Mouse (Mus musculus) megakaryocyte, embryonic 14.5 days (primary cell): ENCODE measurements around the gene Wdr93. TPM values are rescaled to one million over a fixed set of nuclear protein-coding genes. Genes with fewer than 3 reads are reported as not detected.

Experiments used
- H3K27me3 ChIP-seq: replicated peaks from 2 replicates; pipeline ENCODE3; 2012; ENCODE audit warnings: inconsistent platforms
- H3K36me3 ChIP-seq: replicated peaks from 2 replicates; pipeline ENCODE3; 2012; ENCODE audit warnings: low read length, inconsistent platforms, mixed read lengths
- H3K4me1 ChIP-seq: 2 replicates; pipeline ENCODE4 v1.6.1; 2012; ENCODE audit warnings: inconsistent platforms
- H3K4me3 ChIP-seq: replicated peaks from 2 replicates; pipeline ENCODE3; 2012; ENCODE audit warnings: moderate library complexity, mild to moderate bottlenecking, inconsistent platforms
- H3K9me3 ChIP-seq: 2 replicates; pipeline ENCODE4 v1.6.1; 2012; ENCODE audit warnings: inconsistent platforms
- FLI1 ChIP-seq: IDR thresholded peaks from 2 replicates; pipeline ENCODE4 v1.6.1; 2012; ENCODE audit warnings: low read length, inconsistent platforms, mixed read lengths
- GATA1 ChIP-seq: IDR thresholded peaks from 3 replicates; pipeline ENCODE4 v1.6.1; 2012; ENCODE audit warnings: mixed read lengths, low read length, inconsistent platforms, borderline replicate concordance
- polyA plus RNA-seq: library from polyadenylated mRNA; stranded (reverse); fragments of >175 nt; gene quantifications from 2 replicates; pipeline ENCODE4 v1.2.3, GENCODE M21; 2012; ENCODE audit warnings: low replicate concordance; ENCODE audit not compliant: insufficient read depth

Wdr93 gene
- polyA plus RNA-seq, 1 experiment: not detected

DNA sequence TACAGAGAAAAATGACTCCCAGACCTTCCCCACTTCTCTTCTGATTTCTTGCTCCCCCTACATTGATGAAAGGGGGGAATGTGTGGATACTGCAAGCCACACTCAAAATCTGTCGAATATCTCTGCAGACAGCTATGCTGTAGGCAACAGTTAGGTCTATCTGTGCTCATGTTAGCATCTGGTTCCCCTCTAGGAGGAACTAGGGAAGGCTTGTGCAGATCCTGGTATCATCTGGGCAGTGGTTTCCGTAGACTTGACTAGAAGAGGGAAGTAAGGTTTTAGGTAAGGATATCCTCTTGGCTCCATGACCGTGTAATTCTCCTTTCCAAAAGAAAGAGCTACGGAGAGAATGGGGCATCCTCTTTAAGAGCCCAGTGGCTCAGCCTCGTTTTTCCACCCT, 1.6 kb downstream of the Wdr93 start:
- Histone ChIP-seq H3K36me3 (no peaks in the 10 kb centered on the region), H3K4me1 (peaks cover 24% of the 10 kb centered on the region), H3K27me3 (peaks cover 20% of the 10 kb centered on the region), H3K9me3 (no peaks in the 10 kb centered on the region), H3K4me3 (no peak overlapping the region)
- TF ChIP-seq GATA1: no peak
- TF ChIP-seq FLI1: no peak

DNA sequence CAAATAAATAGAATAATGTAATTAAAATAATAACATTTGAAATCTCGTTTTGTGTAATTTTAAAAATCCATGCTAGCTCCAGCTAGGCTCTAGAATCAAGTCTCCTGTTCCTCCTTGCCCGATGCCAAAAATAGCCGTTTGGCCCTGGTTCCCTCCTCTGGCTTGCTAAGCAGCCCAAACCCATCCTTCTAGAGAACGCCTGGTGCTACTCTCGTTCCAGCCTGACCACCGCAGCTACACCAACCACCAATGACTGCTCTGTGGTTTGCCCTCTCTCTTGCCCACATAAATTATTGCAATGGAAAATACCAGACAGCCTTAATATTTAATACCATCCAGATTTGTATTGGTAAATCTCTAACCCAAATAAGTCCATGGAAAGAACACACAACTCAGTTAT, 4.7 kb downstream of the Wdr93 start:
- Histone ChIP-seq H3K27me3 (peaks cover 23% of the 10 kb centered on the region), H3K36me3 (no peaks in the 10 kb centered on the region), H3K4me3 (no peak overlapping the region), H3K9me3 (no peaks in the 10 kb centered on the region), H3K4me1 (peaks cover 18% of the 10 kb centered on the region)
- TF ChIP-seq FLI1: no peak
- no peak for TF ChIP-seq GATA1

DNA sequence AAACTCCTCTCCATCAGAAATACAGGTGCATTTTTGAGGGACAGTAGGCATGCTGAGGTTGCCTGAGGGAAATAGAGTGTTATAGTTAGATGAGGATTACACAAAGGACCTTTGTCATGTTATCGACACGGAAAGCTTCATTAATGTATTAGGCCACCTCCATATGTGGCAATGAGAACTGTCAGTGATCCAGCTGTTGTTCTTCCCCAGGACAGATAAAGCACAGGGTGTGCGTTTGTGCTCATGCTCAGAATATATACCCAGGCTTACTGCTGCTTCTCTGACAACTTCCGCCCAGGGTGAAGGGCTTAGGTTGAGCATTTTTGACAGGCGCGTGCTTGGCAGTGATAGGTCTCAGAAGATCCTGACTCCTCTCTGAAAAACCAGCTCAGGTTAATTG, 6.5 kb downstream of the Wdr93 start:
- TF ChIP-seq GATA1: no peak
- Histone ChIP-seq H3K9me3 (0 out of 2 replicates have a peak, but pooled peaks cover 3% of the 10 kb centered on the region), H3K27me3 (peaks cover 27% of the 10 kb centered on the region), H3K4me3 (no peak overlapping the region), H3K4me1 (peaks cover 5% of the 10 kb centered on the region), H3K36me3 (no peaks in the 10 kb centered on the region)

DNA sequence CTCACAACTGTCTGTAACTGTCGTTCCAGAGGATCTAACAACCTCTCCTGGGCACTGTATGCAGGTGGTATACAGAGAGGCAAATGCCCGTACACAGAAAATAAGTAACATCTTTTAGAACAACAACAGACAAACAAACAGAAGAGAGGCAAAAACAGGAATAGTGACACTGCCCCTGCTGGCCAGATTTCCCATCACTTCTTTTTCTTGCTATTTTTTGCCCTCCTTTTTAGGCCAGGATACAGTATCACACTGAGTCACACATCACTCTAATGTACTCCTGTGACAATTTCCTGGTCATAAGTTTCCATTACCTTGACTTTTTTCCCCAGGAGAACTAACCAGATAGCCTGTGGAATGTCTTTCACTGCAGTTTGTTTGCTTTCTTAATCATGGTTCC, 13.4 kb downstream of the Wdr93 start:
- 0 out of 2 replicates have a peak, but pooled peaks cover 3% of the 10 kb centered on the region for H3K9me3 ChIP-seq
- TF ChIP-seq FLI1 (no peak), GATA1 (no peak)
- no peak overlapping the region for H3K4me3 ChIP-seq
- no peaks in the 10 kb centered on the region for H3K36me3 ChIP-seq
- no peaks in the 10 kb centered on the region; the same call in 1 of the 2 replicates for H3K4me1 ChIP-seq
- peaks cover 36% of the 10 kb centered on the region for H3K27me3 ChIP-seq

DNA sequence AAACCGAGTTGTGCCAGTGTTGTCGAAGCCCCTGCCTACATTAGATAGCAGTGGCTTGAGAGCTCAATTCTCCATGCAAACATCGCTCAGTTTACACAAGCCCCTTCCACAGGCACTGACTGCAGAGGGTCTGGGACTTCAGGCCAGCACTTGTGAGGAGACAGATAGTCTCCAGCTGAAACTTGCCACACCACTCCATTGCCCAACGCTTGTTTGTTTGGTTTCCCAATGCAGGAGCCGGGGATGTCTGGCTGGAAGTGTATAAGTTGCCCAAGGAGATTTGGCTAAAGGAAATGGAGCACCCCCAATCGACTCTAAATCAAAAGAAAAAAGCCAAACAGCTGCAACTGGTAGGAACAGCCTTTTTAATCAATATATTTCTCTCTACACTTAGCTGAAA, 15.2 kb downstream of the Wdr93 start:
- Histone ChIP-seq H3K4me3 (no peak overlapping the region), H3K27me3 (peaks cover 37% of the 10 kb centered on the region), H3K4me1 (peaks cover 5% of the 10 kb centered on the region), H3K36me3 (no peaks in the 10 kb centered on the region), H3K9me3 (0 out of 2 replicates have a peak, but pooled peaks cover 3% of the 10 kb centered on the region)
- TF ChIP-seq GATA1: no peak
- TF ChIP-seq FLI1: no peak

DNA sequence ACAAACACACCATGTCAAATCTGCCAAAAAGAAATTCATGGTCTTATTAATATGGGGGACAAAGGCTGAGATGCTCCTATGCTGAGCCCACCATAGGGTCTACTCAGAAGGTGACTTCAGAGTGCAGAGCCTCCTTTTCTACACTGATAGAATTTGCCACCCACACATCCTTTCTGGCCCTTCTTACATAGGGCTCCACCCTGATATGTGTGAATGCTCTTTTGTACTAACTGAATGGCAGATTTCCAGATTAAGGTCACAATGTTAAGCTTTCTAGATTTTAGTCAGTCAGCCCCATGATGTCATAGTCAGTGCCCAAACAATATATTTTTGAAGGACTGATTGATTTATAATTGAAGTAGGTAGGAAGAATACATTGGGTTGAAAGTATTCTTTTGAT, 16.8 kb downstream of the Wdr93 start:
- no peaks in the 10 kb centered on the region for H3K9me3 ChIP-seq
- TF ChIP-seq FLI1: no peak
- TF ChIP-seq GATA1: no peak
- no peak overlapping the region for H3K4me3 ChIP-seq
- peaks cover 5% of the 10 kb centered on the region for H3K4me1 ChIP-seq
- peaks cover 34% of the 10 kb centered on the region for H3K27me3 ChIP-seq
- H3K36me3 ChIP-seq: no peaks in the 10 kb centered on the region

DNA sequence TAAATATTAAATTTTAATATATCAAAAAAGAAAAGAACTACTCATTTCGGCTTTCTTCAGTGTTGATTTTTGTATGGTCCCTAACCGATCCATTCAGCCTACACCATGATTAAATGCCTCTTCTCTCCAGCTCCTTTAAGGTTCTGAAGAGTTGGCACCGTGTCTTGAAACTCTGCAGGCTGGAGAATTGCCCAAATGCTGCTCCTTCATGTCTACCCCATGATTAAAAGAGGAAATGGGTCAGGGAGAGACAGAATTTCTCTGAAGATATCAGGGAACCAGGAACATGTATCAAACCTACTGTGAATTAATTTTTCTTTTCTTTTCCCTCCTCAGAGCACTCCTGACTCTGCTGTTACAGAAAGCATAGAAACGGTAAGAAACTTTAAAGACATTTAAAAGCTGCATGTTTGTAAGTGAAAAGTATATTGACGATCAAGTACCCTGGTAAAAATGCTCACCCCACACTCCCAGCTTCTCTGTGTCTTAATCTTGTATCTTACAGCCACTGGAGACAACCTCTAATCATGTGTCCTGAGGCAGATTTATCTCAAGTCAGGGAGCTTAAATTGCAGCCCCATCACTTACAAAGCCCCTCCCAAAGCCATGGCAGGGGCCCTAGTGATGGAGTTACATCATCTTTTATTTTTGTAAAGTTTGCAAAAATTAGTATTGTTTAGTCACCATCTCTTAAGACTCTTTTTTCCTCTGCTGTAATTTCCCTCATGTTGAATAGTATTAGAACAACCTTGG, 18.3 kb downstream of the Wdr93 start:
- H3K36me3 ChIP-seq: no peaks in the 10 kb centered on the region
- peaks cover 32% of the 10 kb centered on the region for H3K27me3 ChIP-seq
- H3K4me1 ChIP-seq: peaks cover 5% of the 10 kb centered on the region
- H3K9me3 ChIP-seq: 0 out of 2 replicates have a peak, but pooled peaks cover 4% of the 10 kb centered on the region
- H3K4me3 ChIP-seq: no peak overlapping the region
- TF ChIP-seq FLI1: no peak
- TF ChIP-seq GATA1: no peak

DNA sequence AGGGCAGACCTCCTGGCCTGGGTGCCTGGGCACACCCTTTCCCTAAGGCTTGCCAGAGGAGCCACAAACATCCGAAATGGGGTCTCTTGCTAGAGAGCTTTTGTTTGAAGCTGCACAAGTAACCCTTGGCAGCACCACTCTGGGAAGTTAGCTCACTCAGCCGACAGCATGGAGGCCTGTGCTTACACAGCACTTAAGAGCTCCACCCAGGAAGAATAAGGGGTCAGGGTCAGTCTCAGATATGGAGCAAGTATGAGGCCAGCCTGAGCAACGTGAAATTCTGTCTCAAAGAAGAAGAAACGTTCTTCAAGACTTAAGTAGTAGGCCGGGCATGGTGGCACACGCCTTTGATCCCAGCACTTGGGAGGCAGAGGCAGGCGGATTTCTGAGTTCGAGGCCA, 19.1 kb downstream of the Wdr93 start:
- H3K4me1 ChIP-seq: peaks cover 5% of the 10 kb centered on the region
- H3K4me3 ChIP-seq: no peak overlapping the region
- peaks cover 33% of the 10 kb centered on the region for H3K27me3 ChIP-seq
- H3K36me3 ChIP-seq: no peaks in the 10 kb centered on the region
- TF ChIP-seq FLI1: no peak
- no peak for TF ChIP-seq GATA1
- 0 out of 2 replicates have a peak, but pooled peaks cover 4% of the 10 kb centered on the region for H3K9me3 ChIP-seq

DNA sequence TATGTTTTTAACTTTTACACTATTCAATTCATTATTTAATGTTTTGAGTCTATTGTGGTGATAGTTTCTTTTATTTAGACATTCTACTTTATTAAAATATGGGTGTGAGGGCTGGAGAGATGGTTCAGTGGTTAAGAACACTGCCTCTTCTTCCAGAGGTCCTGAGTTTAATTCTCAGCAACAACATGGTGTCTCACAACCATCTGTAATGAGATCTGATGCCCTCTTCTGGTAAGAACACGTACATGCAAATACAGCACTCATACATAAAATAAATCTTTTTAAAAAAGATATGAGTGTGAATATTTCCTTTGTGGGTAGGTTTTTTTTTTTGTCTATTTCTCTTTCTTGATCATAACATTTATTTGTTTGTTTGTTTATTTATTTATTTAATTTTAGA, 23.0 kb downstream of the Wdr93 start:
- no peaks in the 10 kb centered on the region for H3K36me3 ChIP-seq
- H3K4me1 ChIP-seq: peaks cover 6% of the 10 kb centered on the region
- H3K9me3 ChIP-seq: 0 out of 2 replicates have a peak, but pooled peaks cover 4% of the 10 kb centered on the region
- H3K4me3 ChIP-seq: no peak overlapping the region
- peaks cover 32% of the 10 kb centered on the region for H3K27me3 ChIP-seq
- TF ChIP-seq GATA1 (no peak), FLI1 (no peak)

DNA sequence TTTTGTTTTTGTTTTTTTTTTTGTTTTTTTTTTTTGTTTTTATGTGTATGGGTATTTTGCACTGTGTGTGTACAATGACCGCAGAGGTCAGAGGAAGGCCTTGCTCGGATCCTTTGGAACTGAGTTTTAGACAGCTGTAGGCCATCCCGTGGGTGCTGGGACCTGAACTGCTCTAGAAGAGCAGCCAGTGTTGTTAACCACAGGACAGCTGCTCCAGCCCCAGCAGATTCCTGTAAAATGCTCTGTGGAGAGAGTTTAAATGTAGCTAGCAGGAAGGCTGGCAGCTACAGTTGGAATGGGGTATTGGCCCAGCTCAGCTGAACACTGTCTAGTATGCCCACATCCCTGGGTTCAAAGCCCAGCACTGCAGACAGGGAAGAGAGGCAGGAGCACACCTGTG, 26.7 kb downstream of the Wdr93 start:
- Histone ChIP-seq H3K4me3 (no peak overlapping the region), H3K36me3 (no peaks in the 10 kb centered on the region), H3K4me1 (peaks cover 30% of the 10 kb centered on the region), H3K27me3 (peaks cover 46% of the 10 kb centered on the region), H3K9me3 (0 out of 2 replicates have a peak, but pooled peaks cover 4% of the 10 kb centered on the region)
- TF ChIP-seq FLI1 (no peak), GATA1 (no peak)
